Mouse (Mus musculus): Measurements from ENCODE around the gene Efcab12. TPM values are rescaled to one million over a fixed set of nuclear protein-coding genes. Genes with fewer than 3 reads are reported as not detected.

The Efcab12 gene
- total RNA-seq, 2 experiments from 2014 or later: not detected

GRCm38 (mm10) chr6:115770852-115771251 is 67.4 kb downstream of the Efcab12 start:
- Histone ChIP-seq H3K27ac (no peak overlapping the region), H3K4me3 (no peak overlapping the region)
- no peak for TF ChIP-seq CTCF (IDR thresholded peaks at IDR 0.05)
- no peak for DNase-seq
- intact Hi-C loops (cut with DNase I): loop anchor here (5.0 to 10.0 kb wide), 2 partner anchors 44 to 166 kb away; partner anchors contain the start of gene Mkrn2

GRCm38 (mm10) chr6:115770059-115770670 is 68.0 kb downstream of the Efcab12 start:
- no peak overlapping the region for H3K27ac ChIP-seq
- no peak overlapping the region for H3K4me3 ChIP-seq
- peak; percentile 46 for TF ChIP-seq CTCF (IDR thresholded peaks at IDR 0.05)
- no peak for DNase-seq
- intact Hi-C loops (cut with DNase I): loop anchor here (5.0 to 10.0 kb wide), 2 partner anchors 43 to 165 kb away; partner anchors contain the start of gene Mkrn2

GRCm38 (mm10) chr6:115768207-115768606 is 70.0 kb downstream of the Efcab12 start:
- intact Hi-C loops (cut with DNase I): no loop called here
- TF ChIP-seq CTCF (IDR thresholded peaks at IDR 0.05): no peak

DNA sequence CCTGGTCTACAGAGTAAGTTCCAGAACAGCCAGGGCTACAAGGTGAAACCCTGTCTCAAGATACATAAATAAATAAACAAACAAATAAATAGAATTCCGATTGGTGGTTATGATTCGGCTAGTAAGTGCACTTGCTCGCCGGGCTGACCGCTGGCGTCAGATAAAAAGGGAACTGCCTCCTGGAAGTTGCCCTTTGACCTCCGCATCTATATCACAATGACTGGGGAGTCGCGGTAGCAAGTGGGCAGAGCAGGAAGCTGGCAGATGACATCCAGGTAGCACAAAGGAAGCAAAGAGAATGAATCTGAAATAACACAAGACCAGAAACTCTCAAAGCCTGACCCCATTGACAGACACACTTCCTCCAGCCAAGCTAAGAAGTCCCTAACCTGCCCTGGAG is 70.9 kb downstream of the Efcab12 start:
- H3K27ac ChIP-seq: no peak overlapping the region
- DNase-seq: no peak
- intact Hi-C loops (cut with DNase I): no loop called here
- H3K4me3 ChIP-seq: no peak overlapping the region
- no peak for TF ChIP-seq CTCF (IDR thresholded peaks at IDR 0.05)

More at GRCm38 (mm10) chr6:115768207-115768606, 70.0 kb downstream of the Efcab12 start:
- H3K4me3 ChIP-seq: no peak overlapping the region
- peak overlapping the region; percentile 44 for H3K27ac ChIP-seq
- no peak for DNase-seq

DNA sequence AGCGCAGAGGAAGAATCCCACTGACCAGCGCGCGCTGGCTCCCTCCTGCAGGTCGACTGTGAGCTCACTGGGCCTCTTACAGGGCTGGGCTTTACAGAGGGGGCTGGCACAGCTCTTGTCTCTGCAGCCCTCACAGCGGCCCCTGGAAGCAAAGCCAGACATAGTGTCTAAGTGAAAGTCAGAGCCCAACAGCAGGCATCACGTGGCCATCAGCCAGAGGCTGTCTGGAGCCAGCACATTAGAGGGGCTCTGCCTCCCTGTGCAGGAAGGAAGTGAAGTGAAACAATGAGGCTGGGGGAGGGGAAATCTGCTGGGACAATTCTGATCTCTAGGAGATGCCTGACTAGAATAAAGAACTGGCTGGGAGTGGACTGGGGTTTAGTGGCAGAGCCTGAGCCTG is 74.0 kb downstream of the Efcab12 start:
- intact Hi-C loops (cut with DNase I): no loop called here

GRCm38 (mm10) chr6:115761995-115762756 is 76.0 kb downstream of the Efcab12 start, which contains the start of gene Tmem40:
Gene Tmem40 (minus strand): TSS chr6:115762410.
- TF ChIP-seq CTCF (IDR thresholded peaks at IDR 0.05): no peak
- Histone ChIP-seq H3K27ac (no peak within 1 kb of the TSS), H3K4me3 (no peak within 1 kb of the TSS)
- intact Hi-C loops (cut with DNase I): no loop called here
- no peak for DNase-seq

More for the DNA sequence above, 74.0 kb downstream of the Efcab12 start:
- Histone ChIP-seq H3K4me3 (peak overlapping the region; percentile 37), H3K27ac (peak overlapping the region; percentile 50; the same call in 1 of the 2 replicates)
- peak; percentile 42 for DNase-seq
- no peak for TF ChIP-seq CTCF (IDR thresholded peaks at IDR 0.05)

GRCm38 (mm10) chr6:115760982-115761381 is 77.2 kb downstream of the Efcab12 start:
- no peak for TF ChIP-seq CTCF (IDR thresholded peaks at IDR 0.05)
- no peak overlapping the region for H3K27ac ChIP-seq
- no peak overlapping the region for H3K4me3 ChIP-seq
- intact Hi-C loops (cut with DNase I): no loop called here
- DNase-seq: no peak

Small RNA genes lying within 50 kb of the gene (microRNA-seq; reads per million reads assigned to microRNA genes)
- gene Mir7660: not detected

Other genes starting within 250 kb of the Efcab12 start
- under 1 TPM in 1 of 2 experiments, not detected in 1; 0.15 TPM for gene Mkrn2os, start 245.8 kb downstream of the Efcab12 start, total RNA-seq (2021)
- gene Mkrn2, start 236.5 kb downstream of the Efcab12 start, total RNA-seq (2021): 10 to 100 TPM; 45.9 to 52.0 TPM
- gene Raf1, start 161.8 kb downstream of the Efcab12 start, total RNA-seq (2021): 100 to 1,000 TPM; 129 to 136 TPM
- under 1 TPM in 1 of 2 experiments, not detected in 1; 0.28 TPM for gene Tmem40, start 76.0 kb downstream of the Efcab12 start, total RNA-seq (2021)
- 10 to 100 TPM; 62.9 to 68.9 TPM for gene Cand2, start 63.9 kb downstream of the Efcab12 start, total RNA-seq (2021)
- 100 to 1,000 TPM; 562 to 624 TPM for gene Rpl32, start 29.7 kb downstream of the Efcab12 start, total RNA-seq (2021)
- under 1 TPM; 0.75 to 0.77 TPM for gene Mbd4, start 15.0 kb upstream of the Efcab12 start, total RNA-seq (2021)
- 1 to 10 TPM; 4.9 to 5.1 TPM for gene Ift122, start 15.1 kb upstream of the Efcab12 start, total RNA-seq (2021)
- gene Rho, start 93.3 kb upstream of the Efcab12 start, total RNA-seq (2021): under 1 TPM in 1 of 2 experiments, not detected in 1; 0.06 TPM
- not detected for gene H1foo, start 106.5 kb upstream of the Efcab12 start, total RNA-seq (2021)
- gene Plxnd1, start 156.6 kb upstream of the Efcab12 start, total RNA-seq (2021): 10 to 100 TPM; 14.7 to 26.7 TPM

Data from gastrocnemius, adult 2 months (tissue).